Mouse (Mus musculus) lung, postnatal 36 days (tissue): ENCODE data around the gene Spag17.

ENCODE experiments used
- DNase-seq: peaks from one replicate; pipeline ENCODE4 v3.0.0; 2022; ENCODE audit warnings: mixed read lengths

The Spag17 gene

GRCm38 (mm10) chr3:99965863-99966262, 80.7 kb downstream of the Spag17 start:
- DNase-seq, result no peak

- DNase-seq, result no peak
Observed at GRCm38 (mm10) chr3:99966285-99966684, 81.1 kb downstream of the Spag17 start.

- no peak for DNase-seq
Observed at GRCm38 (mm10) chr3:99970766-99971165, 85.6 kb downstream of the Spag17 start.

- no peak for DNase-seq
Observed at GRCm38 (mm10) chr3:99981046-99981445, 95.8 kb downstream of the Spag17 start.

- no peak for DNase-seq
Observed at GRCm38 (mm10) chr3:100004676-100005075, 119.5 kb downstream of the Spag17 start.

GRCm38 (mm10) chr3:100009807-100010206, 124.6 kb downstream of the Spag17 start:
- DNase-seq, result no peak

GRCm38 (mm10) chr3:100014110-100014509, 128.9 kb downstream of the Spag17 start:
- DNase-seq, result no peak

- no peak for DNase-seq
Observed at GRCm38 (mm10) chr3:100031291-100031690, 146.1 kb downstream of the Spag17 start.

- DNase-seq, result no peak
Observed at GRCm38 (mm10) chr3:100032969-100033368, 147.8 kb downstream of the Spag17 start.

- no peak for DNase-seq
Observed at GRCm38 (mm10) chr3:100034366-100034956, 149.3 kb downstream of the Spag17 start.

GRCm38 (mm10) chr3:100035097-100035496, 149.9 kb downstream of the Spag17 start:
- no peak for DNase-seq

GRCm38 (mm10) chr3:100036846-100037245, 151.6 kb downstream of the Spag17 start:
- no peak for DNase-seq

- DNase-seq, result no peak
Observed at GRCm38 (mm10) chr3:100074406-100074805, 189.2 kb downstream of the Spag17 start.

GRCm38 (mm10) chr3:100102386-100103092, 217.3 kb downstream of the Spag17 start:
- no peak for DNase-seq

- DNase-seq, result no peak
Observed at GRCm38 (mm10) chr3:100106736-100107135, 221.5 kb downstream of the Spag17 start.

GRCm38 (mm10) chr3:100118681-100119080, 233.5 kb downstream of the Spag17 start:
- DNase-seq, result no peak

- no peak for DNase-seq
Observed at GRCm38 (mm10) chr3:100121961-100122360, 236.8 kb downstream of the Spag17 start.

GRCm38 (mm10) chr3:100122445-100122844, 237.2 kb downstream of the Spag17 start:
- no peak for DNase-seq

- no peak for DNase-seq
Observed at GRCm38 (mm10) chr3:100160682-100161445, 275.7 kb downstream of the Spag17 start.

- DNase-seq, result no peak
Observed at GRCm38 (mm10) chr3:100161665-100162314, 276.6 kb downstream of the Spag17 start.

- DNase-seq, result peak; percentile 97
Observed at GRCm38 (mm10) chr3:100162315-100163105, 277.3 kb downstream of the Spag17 start, which contains the start of the genes Gdap2 and Wdr3. Gdap2 (plus strand) TSS chr3:100162381. Wdr3 (minus strand) TSS chr3:100162407.

GRCm38 (mm10) chr3:100163556-100163955, 278.4 kb downstream of the Spag17 start:
- DNase-seq, result no peak
